Mouse (Mus musculus) forebrain, embryonic 12.5 days (tissue): Measurements from ENCODE around the gene Cdh4. TPM values are rescaled to one million over a fixed set of nuclear protein-coding genes. Genes with fewer than 3 reads are reported as not detected.

Experiments used
- ATAC-seq: fragments of 200-750 bp; cut with Nextera tagmentation; 2 replicates; pipeline ENCODE4 v1.8.0; 2017; ENCODE audit warnings: moderate TSS enrichment; ENCODE audit not compliant: low FRiP score
- H3K27ac ChIP-seq: fragments of 300-500 bp; sonication (generic); 2 replicates; pipeline ENCODE4 v1.5.1; 2016; ENCODE audit warnings: mild to moderate bottlenecking
- H3K27me3 ChIP-seq: fragments of 300-500 bp; sonication (generic); 2 replicates; pipeline ENCODE4 v1.6.1; 2016; ENCODE audit warnings: mild to moderate bottlenecking
- H3K36me3 ChIP-seq: fragments of 300-500 bp; sonication (generic); replicated peaks from 2 replicates; pipeline ENCODE4 v1.6.1; 2016; ENCODE audit warnings: mild to moderate bottlenecking
- H3K4me1 ChIP-seq: fragments of 300-500 bp; sonication (generic); 2 replicates; pipeline ENCODE4 v1.6.1; 2016
- H3K4me2 ChIP-seq: fragments of 300-500 bp; sonication (generic); 2 replicates; pipeline ENCODE4 v1.6.1; 2016; ENCODE audit warnings: mild to moderate bottlenecking, moderate library complexity
- H3K4me3 ChIP-seq: fragments of 300-500 bp; sonication (generic); replicated peaks from 2 replicates; pipeline ENCODE4 v1.5.1; 2016; ENCODE audit warnings: mild to moderate bottlenecking
- H3K9ac ChIP-seq: fragments of 300-500 bp; sonication (generic); 2 replicates; pipeline ENCODE4 v1.6.1; 2016; ENCODE audit warnings: mild to moderate bottlenecking
- H3K9me3 ChIP-seq: fragments of 300-500 bp; sonication (generic); 2 replicates; pipeline ENCODE4 v1.6.1; 2016
- WGBS: fragments of 180-500 bp; shearing (Covaris S2); methylation state at CpG from one replicate; pipeline ENCODE4 v1.1.7; 2016; 5-methylcytosine and 5-hydroxymethylcytosine counted together
- polyA plus RNA-seq: library from polyadenylated mRNA; unstranded; fragments of >200 nt; fragmentation: Nextera tagmentation; extraction: Ambion mirVana; gene quantifications from 2 replicates; pipeline ENCODE4 v1.2.1, GENCODE M21; 2016

Cdh4 gene
- polyA plus RNA-seq, 1 experiment from 2014 or later: 30.7 TPM

DNA sequence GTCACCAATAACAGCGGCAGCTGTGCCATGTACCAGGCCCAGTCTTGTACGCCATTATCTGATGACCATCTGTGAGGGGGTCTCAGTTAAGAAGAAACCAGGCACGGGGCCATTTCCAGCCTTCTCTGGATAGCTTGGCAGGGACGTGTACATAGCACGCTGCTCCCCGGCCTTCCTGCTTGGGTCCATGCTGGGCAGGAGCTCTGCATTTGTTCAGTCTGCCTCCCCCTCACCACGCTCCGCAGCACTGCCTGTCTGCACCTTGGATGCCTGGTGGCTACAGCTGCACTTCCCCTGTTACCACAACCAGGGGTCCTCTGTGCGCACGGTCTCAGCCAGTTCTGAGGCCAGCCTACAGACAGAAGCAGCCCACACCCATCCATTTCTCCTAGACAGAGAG is 163.0 kb downstream of the Cdh4 start:
- H3K27me3 ChIP-seq: 0 out of 2 replicates have a peak, but pooled peaks cover 3% of the 10 kb centered on the region
- H3K4me1 ChIP-seq: 0 out of 2 replicates have a peak, but pooled peaks cover 5% of the 10 kb centered on the region
- H3K4me2 ChIP-seq: no peak overlapping the region
- H3K36me3 ChIP-seq: no peaks in the 10 kb centered on the region
- ATAC-seq: no peak
- H3K27ac ChIP-seq: peak overlapping the region; percentile 19; the same call in 1 of the 2 replicates
- no peak overlapping the region for H3K4me3 ChIP-seq
- 86% methylated on average over 10 of the region's 10 CpGs for WGBS
- H3K9ac ChIP-seq: no peak overlapping the region
- H3K9me3 ChIP-seq: no peaks in the 10 kb centered on the region

DNA sequence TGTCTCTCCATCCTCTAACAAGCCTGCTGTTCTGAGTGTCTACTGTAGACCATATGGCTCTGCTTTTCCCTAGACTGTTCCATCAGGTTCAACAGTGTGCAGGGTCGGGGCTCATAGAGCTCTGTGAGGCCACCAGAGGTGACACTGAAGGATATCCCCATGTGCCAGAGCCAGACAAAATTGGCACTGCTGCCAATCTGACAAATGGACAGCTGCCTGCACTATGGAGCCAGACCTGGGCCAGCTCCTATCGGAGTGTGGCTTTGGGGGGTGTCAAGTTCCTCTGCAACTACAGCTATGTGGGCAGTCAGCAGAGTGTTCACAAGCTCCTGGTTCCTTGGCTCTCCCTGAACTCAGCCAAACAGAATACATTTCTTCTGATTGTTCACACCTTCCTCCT is 164.1 kb downstream of the Cdh4 start:
- 84% methylated on average over 2 of the region's 2 CpGs for WGBS
- Histone ChIP-seq H3K36me3 (no peaks in the 10 kb centered on the region), H3K4me1 (0 out of 2 replicates have a peak, but pooled peaks cover 5% of the 10 kb centered on the region), H3K9ac (no peak overlapping the region), H3K4me2 (no peak overlapping the region), H3K9me3 (no peaks in the 10 kb centered on the region), H3K27me3 (0 out of 2 replicates have a peak, but pooled peaks cover 2% of the 10 kb centered on the region), H3K4me3 (no peak overlapping the region), H3K27ac (no peak overlapping the region)
- no peak for ATAC-seq

DNA sequence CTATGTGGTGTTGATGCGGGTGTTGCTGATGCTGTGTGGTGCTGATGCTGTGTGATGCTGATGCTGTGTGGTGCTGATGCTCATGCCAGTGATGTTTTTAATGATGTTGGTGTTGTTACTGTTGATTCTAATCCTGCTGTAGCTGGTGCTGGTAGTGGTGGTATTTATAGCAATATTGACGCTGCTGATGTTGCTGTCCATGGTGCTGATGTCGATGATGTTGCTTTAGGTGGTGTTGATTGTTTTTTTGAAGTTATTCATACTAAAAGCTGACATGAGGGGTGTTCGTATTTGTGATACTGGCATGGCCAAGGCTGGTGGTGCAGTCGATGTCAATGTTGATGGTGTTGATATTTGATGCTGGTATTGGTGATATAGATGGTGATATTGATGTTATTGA is 173.7 kb downstream of the Cdh4 start:
- no peak overlapping the region for H3K27ac ChIP-seq
- H3K9ac ChIP-seq: no peak overlapping the region
- no peaks in the 10 kb centered on the region for H3K9me3 ChIP-seq
- no peak for ATAC-seq
- no peak overlapping the region for H3K4me2 ChIP-seq
- H3K4me3 ChIP-seq: no peak overlapping the region
- 59% methylated on average over 5 of the region's 5 CpGs for WGBS
- no peaks in the 10 kb centered on the region for H3K36me3 ChIP-seq
- no peaks in the 10 kb centered on the region for H3K27me3 ChIP-seq
- H3K4me1 ChIP-seq: no peaks in the 10 kb centered on the region

DNA sequence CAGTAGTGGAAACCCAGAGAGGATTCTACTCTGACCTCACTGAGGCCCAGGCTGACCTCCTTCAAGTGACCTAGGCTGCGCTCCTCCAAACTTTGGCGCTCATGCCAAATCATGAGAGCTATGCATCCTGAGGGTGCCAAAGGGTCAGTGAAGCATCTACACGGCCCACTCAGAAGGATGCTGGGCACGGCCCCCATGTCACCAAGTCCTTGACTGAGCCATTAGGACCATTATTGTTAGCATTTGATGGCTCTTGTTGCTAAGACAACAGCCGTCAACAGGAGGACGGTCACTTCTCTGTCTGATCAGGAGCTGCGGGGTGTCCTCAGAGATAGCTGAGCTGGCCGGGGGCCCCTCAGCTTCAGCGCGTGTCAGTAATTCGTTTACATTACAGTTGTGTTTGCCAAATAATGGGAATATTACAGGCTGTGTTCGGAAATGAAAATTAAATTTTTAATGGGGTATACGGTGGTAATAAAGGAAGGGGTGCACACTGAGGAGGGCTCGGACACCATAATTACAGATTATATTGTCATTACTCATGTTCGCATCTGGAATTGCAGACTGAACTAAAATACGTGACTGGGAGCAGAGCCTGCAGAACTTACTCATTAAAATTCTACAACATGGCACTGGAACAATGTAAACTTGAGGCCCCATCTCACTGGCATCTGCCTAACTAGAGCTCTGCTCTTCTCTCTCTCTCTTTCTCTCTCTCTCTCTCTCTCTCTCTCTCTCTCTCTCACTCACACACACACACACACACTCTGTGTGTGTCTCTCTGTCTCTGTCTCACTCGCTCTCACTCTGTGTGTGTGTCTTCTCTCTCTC is 181.6 kb downstream of the Cdh4 start:
- H3K27me3 ChIP-seq: no peaks in the 10 kb centered on the region
- no peaks in the 10 kb centered on the region for H3K36me3 ChIP-seq
- no peak overlapping the region for H3K9ac ChIP-seq
- 74% methylated on average over 17 of the region's 17 CpGs for WGBS
- peaks cover 11% of the 10 kb centered on the region for H3K4me1 ChIP-seq
- H3K9me3 ChIP-seq: no peaks in the 10 kb centered on the region
- no peak overlapping the region for H3K4me3 ChIP-seq
- H3K27ac ChIP-seq: no peak overlapping the region
- H3K4me2 ChIP-seq: no peak overlapping the region
- ATAC-seq: peak; percentile 59; the same call in 1 of the 2 replicates

DNA sequence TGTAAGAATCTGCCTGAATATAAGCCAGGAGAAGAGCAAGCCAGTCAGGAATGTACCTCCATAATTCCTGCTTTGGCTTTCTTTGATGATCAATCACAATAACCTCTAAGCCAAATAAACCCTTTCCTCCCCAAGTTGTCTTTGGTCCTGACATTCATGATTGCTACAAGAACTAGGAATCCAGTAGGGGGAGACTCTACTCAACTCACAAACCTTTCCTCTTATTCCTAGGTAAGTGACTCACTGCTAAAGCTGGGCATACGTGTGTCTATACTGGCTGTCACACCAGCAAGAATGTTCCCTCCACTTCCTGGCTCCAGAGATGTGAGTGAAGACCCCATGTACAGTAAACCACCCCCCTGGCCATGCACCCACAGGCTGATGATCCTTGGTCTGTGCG is 185.3 kb downstream of the Cdh4 start:
- 89% methylated on average over 2 of the region's 2 CpGs for WGBS

DNA sequence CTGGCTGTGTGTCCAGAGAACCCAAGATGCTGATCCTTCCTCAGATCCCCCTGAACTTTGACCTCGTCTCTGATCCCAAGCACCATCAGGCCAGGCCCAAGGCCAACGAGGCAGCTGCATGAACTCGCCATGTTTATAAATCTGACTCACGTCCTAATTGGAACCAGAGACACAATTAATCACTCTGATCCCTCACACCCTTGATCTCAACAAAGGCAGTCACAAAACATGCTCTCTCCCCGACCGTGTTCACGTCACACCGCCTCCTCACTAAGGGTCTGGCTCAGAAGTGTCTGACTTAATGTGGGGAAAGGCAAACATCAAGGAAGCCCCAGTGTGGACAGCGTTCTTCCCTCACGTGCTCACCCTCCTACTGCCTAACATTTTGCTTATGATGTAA is 188.5 kb downstream of the Cdh4 start:
- no peak overlapping the region for H3K9ac ChIP-seq
- no peak overlapping the region for H3K4me3 ChIP-seq
- ATAC-seq: no peak
- no peak overlapping the region for H3K4me2 ChIP-seq
- 55% methylated on average over 10 of the region's 10 CpGs for WGBS
- no peaks in the 10 kb centered on the region for H3K27me3 ChIP-seq
- no peaks in the 10 kb centered on the region for H3K36me3 ChIP-seq
- H3K27ac ChIP-seq: no peak overlapping the region
- peaks cover 7% of the 10 kb centered on the region for H3K4me1 ChIP-seq
- H3K9me3 ChIP-seq: no peaks in the 10 kb centered on the region

More for the DNA sequence above, 185.3 kb downstream of the Cdh4 start:
- no peak overlapping the region for H3K4me3 ChIP-seq
- no peak overlapping the region for H3K9ac ChIP-seq
- peaks cover 11% of the 10 kb centered on the region for H3K4me1 ChIP-seq
- ATAC-seq: no peak
- H3K4me2 ChIP-seq: no peak overlapping the region
- no peaks in the 10 kb centered on the region for H3K27me3 ChIP-seq
- H3K9me3 ChIP-seq: no peaks in the 10 kb centered on the region
- H3K36me3 ChIP-seq: no peaks in the 10 kb centered on the region
- no peak overlapping the region for H3K27ac ChIP-seq

DNA sequence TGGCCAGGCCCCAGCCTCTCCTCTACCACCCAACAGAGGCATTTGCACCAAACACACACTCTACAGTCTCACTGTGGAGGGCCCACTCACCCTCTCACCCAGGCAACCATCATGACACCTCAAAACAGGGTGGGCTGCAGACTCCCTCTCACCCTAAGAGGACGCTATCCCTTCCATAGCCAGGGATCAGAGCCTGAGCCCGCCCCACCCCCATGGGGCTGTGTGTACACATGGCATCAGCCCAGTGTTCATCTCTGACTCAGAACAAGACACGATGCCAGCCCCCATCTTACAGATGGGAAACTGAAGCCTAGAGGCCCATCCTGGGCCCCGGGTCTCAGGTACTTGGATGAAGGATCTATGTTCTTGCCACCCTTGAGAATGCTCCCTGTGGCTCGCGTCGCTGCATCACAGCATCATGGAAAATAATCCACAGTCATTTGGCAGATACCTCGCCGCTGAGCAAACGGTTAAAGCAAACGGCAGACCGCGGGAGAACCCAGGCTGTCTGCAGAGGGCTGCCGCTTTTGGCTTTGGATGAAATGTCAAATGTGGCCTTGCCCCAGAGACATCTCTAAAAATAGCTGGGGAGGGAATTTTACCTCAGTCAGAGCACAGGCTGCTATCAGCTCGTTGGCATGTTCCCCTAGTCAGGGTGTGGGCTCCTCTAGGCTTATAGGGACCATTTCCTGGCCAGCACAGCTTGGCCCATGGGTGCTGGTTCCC is 198.5 kb downstream of the Cdh4 start:
- H3K27me3 ChIP-seq: no peaks in the 10 kb centered on the region
- peaks cover 10% of the 10 kb centered on the region for H3K4me1 ChIP-seq
- no peak overlapping the region for H3K4me3 ChIP-seq
- H3K27ac ChIP-seq: no peak overlapping the region
- H3K9ac ChIP-seq: no peak overlapping the region
- WGBS: 89% methylated on average over 15 of the region's 15 CpGs
- H3K36me3 ChIP-seq: no peaks in the 10 kb centered on the region
- no peak overlapping the region for H3K4me2 ChIP-seq
- H3K9me3 ChIP-seq: 0 out of 2 replicates have a peak, but pooled peaks cover 8% of the 10 kb centered on the region
- ATAC-seq: no peak

DNA sequence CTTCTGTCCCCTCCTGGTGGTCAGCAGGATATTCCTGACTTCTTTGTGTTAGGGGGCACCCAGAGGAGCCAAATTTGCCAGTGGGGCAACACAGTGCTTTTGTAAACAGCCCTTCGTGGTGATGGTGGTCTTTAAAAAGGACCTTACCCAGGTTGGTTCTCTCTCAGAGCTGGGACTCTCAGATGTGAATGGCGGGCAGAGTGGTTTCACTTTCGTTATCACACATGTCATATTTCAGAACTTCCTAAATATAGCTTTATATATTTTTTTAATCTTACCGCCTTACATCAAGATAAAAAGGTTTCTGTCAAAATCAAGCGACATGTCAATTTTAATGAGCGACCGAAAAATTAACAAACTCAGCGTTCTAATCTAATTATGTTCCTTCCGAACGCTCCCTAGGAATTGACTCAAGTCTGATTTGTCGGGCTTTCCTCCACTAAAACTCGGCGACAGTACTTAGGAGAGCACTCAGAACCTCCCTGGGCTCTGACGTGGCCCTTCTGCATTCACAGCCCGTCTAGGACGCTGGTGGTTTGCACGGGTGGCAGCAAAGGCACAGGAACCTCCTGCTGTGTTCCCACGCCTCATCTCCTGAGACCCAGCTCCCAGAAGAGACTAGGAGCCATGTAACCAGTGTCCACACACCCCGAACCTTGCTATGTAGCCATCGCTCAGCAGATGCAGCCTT is 206.5 kb downstream of the Cdh4 start:
- H3K9ac ChIP-seq: no peak overlapping the region
- peaks cover 18% of the 10 kb centered on the region for H3K4me1 ChIP-seq
- H3K27me3 ChIP-seq: no peaks in the 10 kb centered on the region
- H3K36me3 ChIP-seq: no peaks in the 10 kb centered on the region
- H3K4me3 ChIP-seq: no peak overlapping the region
- 81% methylated on average over 20 of the region's 20 CpGs for WGBS
- H3K27ac ChIP-seq: no peak overlapping the region
- no peak for ATAC-seq
- H3K9me3 ChIP-seq: 0 out of 2 replicates have a peak, but pooled peaks cover 8% of the 10 kb centered on the region
- no peak overlapping the region for H3K4me2 ChIP-seq

DNA sequence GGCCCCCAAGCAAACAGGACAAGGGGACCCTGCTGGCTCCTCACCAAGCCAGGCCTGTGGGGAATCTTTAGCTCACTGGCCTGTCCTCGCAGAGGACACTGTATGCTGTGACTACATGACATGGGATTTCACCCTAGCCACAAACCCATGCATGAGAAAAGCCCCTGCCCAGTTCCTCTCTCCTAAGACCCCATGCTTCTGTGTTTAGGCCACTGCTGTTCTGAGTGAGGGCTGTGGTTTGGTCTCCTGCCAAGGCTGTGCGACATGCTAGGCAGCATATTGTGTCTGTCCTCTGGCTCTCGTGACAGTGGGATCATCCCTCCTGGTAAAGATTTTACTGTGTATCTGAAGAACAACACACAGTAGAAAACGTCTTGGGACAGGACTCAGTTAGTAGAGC is 207.1 kb downstream of the Cdh4 start:
- Histone ChIP-seq H3K9ac (no peak overlapping the region), H3K4me1 (peaks cover 18% of the 10 kb centered on the region), H3K9me3 (0 out of 2 replicates have a peak, but pooled peaks cover 2% of the 10 kb centered on the region), H3K27me3 (no peaks in the 10 kb centered on the region), H3K27ac (0 out of 2 replicates have a peak overlapping the region, but pooled peaks have one; percentile 21), H3K4me2 (no peak overlapping the region), H3K4me3 (no peak overlapping the region), H3K36me3 (no peaks in the 10 kb centered on the region)
- WGBS: 69% methylated on average over 4 of the region's 4 CpGs
- ATAC-seq: no peak

DNA sequence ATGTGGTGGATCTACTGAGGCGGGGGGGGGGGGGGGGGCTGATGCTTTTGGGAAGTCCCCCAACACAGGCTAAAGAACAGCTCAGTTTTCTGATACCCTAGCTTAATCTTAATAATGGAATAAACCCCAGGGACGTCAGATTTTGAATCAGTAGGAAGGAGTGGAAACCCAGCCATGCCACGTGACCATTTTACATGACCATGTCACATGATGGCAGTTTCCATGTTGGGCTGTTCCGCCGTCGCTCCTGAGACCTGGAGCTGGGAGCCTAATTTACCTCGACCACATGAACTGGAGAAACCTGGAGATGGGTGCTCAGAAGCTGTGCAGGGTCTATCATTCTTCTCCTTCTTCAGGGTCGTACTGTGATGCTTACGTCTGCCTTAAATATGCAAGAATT is 207.9 kb downstream of the Cdh4 start:
- peaks cover 18% of the 10 kb centered on the region for H3K4me1 ChIP-seq
- no peak overlapping the region for H3K4me2 ChIP-seq
- H3K9me3 ChIP-seq: no peaks in the 10 kb centered on the region
- no peaks in the 10 kb centered on the region for H3K36me3 ChIP-seq
- no peak overlapping the region for H3K9ac ChIP-seq
- no peak for ATAC-seq
- WGBS: 85% methylated on average over 9 of the region's 9 CpGs
- H3K27me3 ChIP-seq: no peaks in the 10 kb centered on the region
- H3K27ac ChIP-seq: no peak overlapping the region
- no peak overlapping the region for H3K4me3 ChIP-seq

DNA sequence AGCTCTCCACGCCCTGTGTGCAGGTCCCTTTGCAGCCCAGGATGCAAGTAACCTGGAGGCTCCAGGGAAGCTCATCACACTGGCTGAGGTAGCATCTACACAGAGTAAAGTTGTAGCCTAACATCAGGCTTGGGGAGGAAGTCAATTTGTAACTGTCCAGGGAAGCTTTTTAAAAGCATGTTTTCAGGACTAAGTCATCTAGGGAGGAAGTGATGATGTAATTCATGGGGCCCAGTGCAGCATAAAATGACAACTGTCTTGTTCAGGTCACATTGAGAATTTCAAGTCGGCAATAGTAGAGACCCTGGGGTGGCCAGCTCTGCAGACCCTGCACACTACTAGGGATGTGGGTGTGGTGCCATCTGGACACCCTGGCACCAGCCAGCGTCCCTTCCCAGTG is 213.3 kb downstream of the Cdh4 start:
- no peaks in the 10 kb centered on the region for H3K4me1 ChIP-seq
- no peak overlapping the region for H3K4me2 ChIP-seq
- H3K27me3 ChIP-seq: no peaks in the 10 kb centered on the region
- no peak overlapping the region for H3K4me3 ChIP-seq
- WGBS: 81% methylated on average over 3 of the region's 3 CpGs
- H3K27ac ChIP-seq: no peak overlapping the region
- no peaks in the 10 kb centered on the region for H3K36me3 ChIP-seq
- no peaks in the 10 kb centered on the region for H3K9me3 ChIP-seq
- no peak for ATAC-seq
- H3K9ac ChIP-seq: no peak overlapping the region

DNA sequence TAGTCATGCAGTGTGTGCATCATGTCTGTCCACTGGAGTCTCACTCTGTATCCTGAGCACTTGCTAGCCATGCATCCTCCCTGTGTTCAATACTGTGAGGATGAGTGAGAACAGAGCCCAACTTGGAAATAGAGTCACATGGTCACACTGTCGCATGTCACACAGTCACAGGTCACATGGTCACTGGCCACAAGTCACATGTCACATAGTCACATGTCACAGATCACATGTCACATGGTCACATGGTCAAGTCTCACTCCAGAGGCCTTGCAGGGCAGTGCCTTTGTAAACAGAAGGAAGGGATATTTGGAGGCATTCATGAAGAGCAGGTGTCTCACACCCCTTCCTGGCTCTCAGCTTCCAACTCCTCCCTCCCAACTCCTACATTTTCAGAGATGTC is 217.0 kb downstream of the Cdh4 start:
- H3K27ac ChIP-seq: no peak overlapping the region

More for the DNA sequence above, 217.0 kb downstream of the Cdh4 start:
- H3K4me1 ChIP-seq: peaks cover 29% of the 10 kb centered on the region
- no peak for ATAC-seq
- peaks cover 9% of the 10 kb centered on the region for H3K27me3 ChIP-seq
- no peak overlapping the region for H3K4me2 ChIP-seq
- no peak overlapping the region for H3K4me3 ChIP-seq
- no peaks in the 10 kb centered on the region for H3K36me3 ChIP-seq
- H3K9me3 ChIP-seq: no peaks in the 10 kb centered on the region
- 97% methylated on average over 1 of the region's 1 CpGs for WGBS
- H3K9ac ChIP-seq: no peak overlapping the region
